Mouse (Mus musculus) spleen, adult 2 months (tissue): ENCODE measurements around the gene Reg4.

Source experiments
- CTCF ChIP-seq: fragments of 200-500 bp; IDR thresholded peaks from 2 replicates; pipeline ENCODE4 v1.5.1; 2011; ENCODE audit warnings: mild to moderate bottlenecking, inconsistent platforms; ENCODE audit not compliant: insufficient read depth, insufficient read length, insufficient replicate concordance; ENCODE audit errors: extremely low read depth
- POLR2A ChIP-seq: fragments of 200-500 bp; IDR thresholded peaks from 2 replicates; pipeline ENCODE4 v1.6.1; 2011; ENCODE audit warnings: low read depth, low read length, inconsistent platforms

- TF ChIP-seq CTCF: no peak
- no peak for TF ChIP-seq POLR2A
Measured at GRCm38 (mm10) chr3:98229943-98230342, 8.0 kb downstream of the Reg4 start.
